Mouse (Mus musculus): Measurements from ENCODE around the gene Atf4. TPM values are rescaled to one million over a fixed set of nuclear protein-coding genes. Genes with fewer than 3 reads are reported as not detected.
A peak's percentile ranks its signal among the peaks of the same experiment; 100 is the strongest.

Atf4 gene
- total RNA-seq (2015) (218 and 306 TPM in 2 replicates), total RNA-seq (2017) (305 and 370 TPM in 2 replicates)

DNA sequence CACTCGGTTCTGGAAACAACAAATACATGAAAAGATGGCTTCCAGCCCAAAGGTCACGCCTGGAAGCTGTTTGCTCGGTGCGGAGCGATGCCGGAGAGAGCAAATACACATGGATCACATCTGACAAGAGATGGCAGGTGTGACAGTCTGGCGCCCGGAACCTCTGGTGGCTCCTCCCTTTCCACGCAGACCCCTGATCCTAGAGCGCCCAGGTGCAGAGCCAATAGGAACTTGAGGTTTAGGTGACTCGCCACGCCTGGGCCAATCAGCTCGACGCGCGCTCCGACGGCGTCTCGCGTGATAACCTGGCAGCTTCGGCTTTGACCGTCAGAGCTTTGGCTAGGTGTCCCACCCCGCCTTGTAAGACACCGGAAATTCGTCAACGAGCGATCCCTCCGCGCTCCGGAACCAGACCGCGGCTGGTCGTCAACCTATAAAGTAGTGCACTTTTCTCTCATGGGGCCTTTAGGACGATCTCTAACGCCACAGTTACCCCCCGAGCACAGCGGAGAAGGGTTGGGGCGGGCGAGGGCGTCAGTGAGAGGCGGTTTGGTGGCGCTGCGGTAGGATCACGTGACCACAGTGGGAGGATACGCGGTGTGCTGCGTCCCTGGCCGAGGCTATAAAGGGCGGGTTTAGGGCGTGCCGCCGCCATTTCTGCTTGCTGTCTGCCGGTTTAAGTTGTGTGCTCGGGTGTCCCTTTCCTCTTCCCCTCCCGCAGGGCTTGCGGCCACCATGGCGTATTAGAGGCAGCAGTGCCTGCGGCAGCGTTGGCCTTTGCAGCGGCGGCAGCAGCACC lies at the start of gene Atf4:
Gene Atf4 (plus strand): TSS at position 338 of the 799 bp plus-strand sequence.
- peak; percentile 80 for ATAC-seq (replicated peaks; ENCODE audit: poor library complexity)

DNA sequence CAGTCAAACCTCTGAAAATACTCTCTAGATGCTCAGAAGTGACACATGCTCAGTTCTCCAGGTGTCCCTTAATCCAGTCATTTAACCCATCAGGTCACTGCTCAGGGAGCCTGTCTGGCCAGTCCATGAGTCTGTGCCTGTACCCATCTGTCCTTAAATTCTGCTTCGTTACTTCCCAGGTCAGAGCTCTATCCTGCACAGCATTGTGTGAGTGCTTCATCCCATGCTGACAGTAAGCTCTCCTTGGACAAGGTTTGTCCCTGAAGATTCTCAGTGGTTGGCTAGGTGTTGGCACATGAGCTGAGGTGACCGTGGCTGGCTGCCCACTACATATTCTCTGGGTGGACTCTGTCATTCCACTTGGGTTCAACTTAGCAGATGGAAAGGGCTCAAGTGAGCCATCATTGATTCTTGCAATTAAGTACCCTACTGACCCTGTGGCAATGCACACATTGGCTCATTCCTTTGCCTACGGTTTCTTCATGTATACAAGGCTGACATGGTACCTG lies 48.9 kb upstream of the Atf4 start:
- no peak for ATAC-seq (replicated peaks; ENCODE audit: poor library complexity)

DNA sequence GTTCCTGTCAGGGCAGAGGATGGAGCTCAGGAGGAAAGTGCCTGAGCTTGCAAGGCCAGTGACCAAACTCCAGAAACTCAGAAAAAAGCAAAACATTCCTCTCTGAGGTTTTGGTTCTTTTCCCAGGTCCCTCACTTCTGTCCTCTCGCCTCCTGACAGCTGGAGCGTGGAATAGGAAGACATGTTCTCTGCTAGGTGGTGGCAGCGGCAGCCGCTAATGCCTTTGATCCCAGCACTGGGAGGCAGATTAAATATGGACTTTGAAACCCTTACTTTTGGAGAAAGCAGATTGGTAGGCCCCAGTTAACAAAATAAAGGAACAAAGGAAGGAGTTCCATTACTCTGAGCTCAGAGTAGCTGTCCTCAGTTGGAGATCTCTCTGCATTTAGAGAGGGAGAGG lies 46.5 kb upstream of the Atf4 start:
- no peak for ATAC-seq (replicated peaks; ENCODE audit: poor library complexity)

DNA sequence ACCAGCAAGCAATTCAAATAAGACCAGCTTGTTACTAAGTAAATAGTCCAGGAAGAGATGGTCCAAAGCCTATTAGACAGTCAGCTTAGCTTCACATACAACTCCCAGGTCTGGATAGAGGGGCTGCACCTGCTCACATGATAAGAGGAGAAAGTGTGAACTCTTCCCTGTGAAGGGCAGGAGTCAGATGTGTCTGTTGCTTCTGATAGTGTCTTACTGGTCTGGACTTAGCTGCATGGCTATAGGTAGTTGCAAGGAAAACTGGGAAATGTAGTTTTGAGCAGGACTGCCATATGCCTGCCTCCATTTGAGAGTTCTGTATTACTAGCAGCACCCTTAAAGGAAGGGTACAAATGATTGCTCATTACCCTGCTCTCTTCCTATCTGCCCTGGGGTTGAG lies 41.3 kb upstream of the Atf4 start:
- no peak for ATAC-seq (replicated peaks; ENCODE audit: poor library complexity)

DNA sequence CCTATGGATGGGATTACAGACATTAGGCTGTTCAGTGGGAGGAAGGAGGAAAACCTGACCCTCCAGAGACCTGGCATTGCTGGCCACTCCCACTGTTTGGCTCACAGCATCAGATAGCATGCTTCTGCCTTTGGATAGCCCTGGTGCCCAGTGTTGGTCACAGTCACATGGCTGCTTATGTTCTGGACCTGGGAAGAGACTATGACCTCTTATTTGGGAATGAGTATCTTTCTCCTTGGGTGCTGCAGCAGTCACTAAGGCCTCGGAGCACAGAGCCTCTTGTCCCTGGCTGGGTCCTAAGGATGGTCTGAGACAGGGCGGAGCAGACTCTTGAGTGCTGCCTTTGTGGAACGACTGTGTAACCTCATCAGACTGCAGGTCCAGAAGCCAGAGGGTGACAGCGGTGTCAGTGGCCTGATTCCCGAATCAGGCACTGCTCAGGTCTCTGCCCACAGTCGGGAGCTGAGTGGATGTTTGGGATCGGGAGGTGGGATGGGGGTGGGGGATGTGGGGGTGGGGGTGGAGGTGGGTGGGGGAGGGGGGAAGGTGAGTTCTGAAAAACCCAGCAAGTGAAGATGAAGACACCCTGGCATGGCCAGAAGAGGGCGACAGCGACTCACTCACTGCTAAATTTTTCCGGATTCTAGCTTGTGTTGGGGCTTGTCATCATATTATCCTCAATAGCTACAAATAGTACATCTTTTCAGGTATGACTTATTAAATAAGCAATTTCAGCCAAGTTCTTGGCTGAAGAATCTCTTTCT lies 39.1 kb upstream of the Atf4 start:
- no peak for ATAC-seq (replicated peaks; ENCODE audit: poor library complexity)

DNA sequence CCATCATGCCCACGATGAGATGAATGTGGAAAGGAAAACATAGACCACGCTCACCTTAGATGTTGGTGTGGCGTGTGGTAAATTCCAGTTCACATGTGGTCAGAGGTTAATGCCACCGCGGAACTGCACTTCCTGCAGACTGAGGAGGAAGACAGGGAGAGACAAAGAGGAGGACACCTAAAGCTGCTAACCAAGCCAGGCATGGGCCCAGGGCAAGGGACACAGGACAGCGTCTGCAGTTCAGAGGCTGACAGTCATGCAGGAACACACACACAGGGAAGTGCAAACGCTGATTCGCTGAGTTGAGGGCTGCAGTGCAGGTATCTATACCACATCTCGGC lies 38.5 kb upstream of the Atf4 start:
- ATAC-seq (replicated peaks; ENCODE audit: poor library complexity) = no peak

DNA sequence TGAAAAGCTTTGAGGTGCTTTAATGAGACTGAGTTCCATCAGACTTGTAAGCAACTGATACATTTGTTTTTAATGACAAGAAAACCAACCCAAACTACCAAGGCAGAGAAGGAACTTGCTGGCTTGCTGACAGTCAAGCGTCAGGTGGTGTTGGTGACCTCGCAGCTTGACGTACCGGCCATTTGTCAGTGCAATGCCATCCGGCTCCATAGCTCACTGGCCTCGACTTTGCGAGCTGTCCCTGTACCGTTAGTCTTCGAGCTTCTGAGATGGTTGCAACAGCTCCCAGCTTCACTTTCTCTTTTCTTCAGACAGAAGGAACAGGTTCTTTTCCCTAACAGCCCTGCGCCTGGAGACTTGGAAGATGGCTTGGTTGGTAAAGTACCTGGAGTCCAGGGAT lies 37.5 kb upstream of the Atf4 start:
- no peak for ATAC-seq (replicated peaks; ENCODE audit: poor library complexity)

DNA sequence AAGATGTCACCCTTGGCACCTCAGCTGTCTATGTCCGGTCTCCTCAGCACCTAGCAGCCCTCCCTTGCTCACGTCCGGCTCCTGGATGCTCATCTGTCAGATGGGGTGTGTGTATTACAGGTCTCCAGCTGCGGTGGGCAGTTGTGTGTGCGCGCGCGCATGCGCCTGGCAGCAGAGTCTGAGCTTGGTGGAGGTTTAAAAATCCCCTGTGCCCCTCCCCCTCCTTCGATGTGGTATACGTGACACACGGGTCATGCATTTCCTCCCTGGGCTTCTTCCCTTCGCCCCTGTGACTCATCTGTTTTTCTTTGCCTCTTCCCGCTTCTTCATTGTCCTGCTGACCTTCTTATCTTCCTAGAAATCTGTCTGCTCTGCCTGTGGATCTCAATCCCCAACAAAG lies 35.8 kb upstream of the Atf4 start:
- peak; percentile 64; the same call in 1 of the 2 replicates for ATAC-seq (replicated peaks; ENCODE audit: poor library complexity)

DNA sequence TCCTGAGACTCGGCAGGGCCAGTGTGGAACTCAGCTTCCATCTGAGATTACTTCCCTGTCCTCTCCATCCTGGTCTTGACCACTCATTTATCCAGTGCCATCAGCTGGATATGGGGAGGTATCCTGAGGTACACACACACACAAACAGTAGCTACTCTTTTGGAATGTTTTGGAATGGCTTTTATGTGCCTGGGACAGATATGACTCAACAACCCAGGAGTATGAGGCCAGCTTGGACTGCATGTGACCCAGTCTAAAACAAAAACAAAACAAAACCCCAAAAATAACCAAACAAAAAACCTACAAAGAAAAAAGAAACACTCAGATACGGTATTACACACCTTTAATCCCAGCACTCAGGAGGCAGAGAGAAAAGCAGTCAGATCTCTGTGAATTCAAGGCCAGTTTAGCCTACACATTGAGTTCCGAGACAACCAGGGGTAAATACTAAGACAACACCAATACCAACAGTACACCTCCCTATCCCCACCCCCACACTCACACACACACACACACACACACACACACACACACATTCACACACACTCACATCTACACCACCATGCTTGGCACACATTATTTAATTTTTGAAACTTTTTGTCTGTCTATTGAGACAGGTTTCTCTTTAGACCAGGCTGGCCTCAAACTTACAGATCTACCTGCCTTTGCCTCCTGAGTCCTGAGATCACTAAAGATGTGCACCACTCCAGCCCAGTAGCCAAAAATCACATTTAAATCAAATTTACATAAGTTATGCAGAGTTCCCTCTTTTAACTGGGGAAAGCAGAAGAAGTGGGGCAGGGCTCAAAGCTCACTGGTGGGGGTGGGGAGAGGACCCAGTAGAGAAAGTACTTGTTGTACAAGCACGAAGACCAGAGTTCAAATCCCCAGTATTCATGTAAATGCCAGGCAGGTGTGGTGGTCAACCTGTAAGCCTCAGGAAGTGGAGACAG lies 35.0 kb upstream of the Atf4 start:
- no peak for ATAC-seq (replicated peaks; ENCODE audit: poor library complexity)

DNA sequence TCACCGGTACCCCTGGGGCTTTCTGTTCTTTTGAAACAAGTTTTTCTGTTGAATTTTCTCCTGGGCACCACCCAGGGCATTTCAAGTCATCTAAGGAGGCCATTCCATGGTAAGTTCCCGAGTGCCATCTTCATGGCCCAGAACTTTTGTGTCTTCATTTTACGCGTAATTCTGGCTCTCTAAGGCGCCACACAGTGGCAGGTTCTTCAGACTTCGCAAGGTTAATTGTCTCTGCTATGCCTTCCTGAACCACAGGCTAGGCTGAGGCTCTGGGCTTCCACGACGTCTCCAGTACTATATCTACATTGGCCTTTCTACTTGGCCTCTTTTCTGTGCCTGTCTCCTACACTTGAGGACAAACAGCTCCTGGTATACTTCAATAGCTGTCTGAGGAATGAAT lies 34.0 kb upstream of the Atf4 start:
- ATAC-seq (replicated peaks; ENCODE audit: poor library complexity) = no peak

DNA sequence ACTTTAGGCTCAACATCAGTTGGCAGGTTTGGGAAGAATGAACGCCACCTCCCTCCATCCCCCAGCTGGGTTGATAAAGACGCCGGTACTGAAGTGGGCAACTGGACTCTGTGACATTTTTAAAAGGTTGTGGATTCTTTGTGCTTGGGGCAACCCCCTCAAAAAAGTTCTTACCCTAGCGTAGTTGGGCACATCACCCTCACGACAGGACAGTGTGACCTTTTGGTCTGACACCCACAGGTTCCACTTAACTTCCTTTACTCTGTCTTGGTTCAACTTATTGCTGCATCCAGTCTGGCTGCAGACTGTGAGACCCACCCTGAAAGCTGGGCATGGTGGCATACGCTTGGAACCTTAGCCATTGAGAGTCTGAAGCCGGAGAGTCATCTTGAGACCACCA lies 31.2 kb upstream of the Atf4 start:
- no peak for ATAC-seq (replicated peaks; ENCODE audit: poor library complexity)

DNA sequence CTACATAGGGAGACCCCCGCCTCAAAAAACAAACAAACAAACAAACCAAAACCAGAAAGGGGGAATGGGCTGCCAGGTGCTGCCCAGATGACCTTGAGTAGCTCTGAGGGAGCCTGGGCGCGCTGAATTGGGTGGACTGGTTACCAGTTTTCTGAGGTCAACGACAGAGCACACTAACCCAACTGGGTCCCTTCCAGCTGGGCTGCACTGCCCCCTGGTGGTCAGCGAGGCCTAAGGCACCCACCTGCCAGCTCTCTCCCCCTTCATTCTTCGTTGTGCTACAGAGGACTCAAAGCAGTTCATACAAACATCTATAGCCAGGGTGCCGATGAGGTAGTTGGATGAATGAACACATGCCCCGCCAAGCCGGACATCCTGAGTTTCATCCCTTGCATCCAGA lies 29.8 kb upstream of the Atf4 start:
- ATAC-seq (replicated peaks; ENCODE audit: poor library complexity) = peak; percentile 96

DNA sequence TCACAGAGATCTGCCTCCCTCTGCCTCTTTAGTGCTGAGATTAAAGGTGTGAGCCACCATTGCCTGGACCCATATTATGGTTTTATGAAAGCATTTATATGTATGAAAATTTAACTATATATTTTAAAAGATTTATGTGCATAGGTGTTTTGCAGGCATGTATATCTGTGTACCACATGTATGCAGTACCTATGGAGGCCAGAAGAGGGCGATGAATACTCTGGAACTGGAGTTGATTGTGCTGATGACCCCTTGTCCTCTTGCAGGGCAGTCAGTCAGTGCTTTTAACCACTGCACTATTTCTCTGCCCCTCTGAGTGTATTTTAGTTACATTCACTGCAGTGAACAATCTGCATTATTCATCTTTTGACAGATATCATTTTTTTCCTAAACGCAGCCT lies 29.2 kb upstream of the Atf4 start:
- peak; percentile 86 for ATAC-seq (replicated peaks; ENCODE audit: poor library complexity)

DNA sequence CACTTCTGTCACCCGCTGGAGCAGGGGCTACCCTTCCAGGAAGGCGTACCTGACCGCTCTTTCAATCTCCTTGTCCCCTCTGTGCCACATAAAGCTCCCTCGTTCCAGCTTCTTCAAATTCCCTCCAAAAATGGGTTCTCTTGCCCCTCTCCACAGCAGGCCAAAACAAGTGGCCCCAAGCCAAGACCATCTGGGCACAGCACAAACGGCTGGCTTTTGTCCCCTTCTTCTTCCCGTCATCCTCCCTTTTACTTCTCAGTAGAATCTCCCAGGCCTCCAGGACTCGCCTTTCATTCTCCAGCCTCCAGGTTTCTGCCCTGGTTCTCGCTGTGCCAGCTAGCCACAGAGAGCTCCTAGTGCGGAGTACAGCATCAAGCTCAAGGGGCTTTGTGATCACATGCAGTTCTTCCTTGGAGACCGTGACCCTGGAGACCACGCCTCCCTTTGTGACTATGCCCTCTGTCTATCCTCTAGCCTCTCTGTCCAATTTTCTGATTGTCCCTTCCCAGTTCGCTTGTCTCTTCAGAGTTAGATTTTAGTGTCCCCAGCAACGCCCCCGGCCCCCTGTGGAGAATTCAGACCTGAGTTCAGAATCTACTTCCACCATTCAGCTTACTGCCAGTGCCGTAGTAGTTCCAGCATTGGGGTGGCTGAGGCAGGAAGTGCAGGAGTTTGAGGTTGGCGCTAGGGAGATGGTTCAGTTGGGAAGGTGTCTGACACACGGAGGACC lies 26.7 kb upstream of the Atf4 start:
- no peak for ATAC-seq (replicated peaks; ENCODE audit: poor library complexity)

DNA sequence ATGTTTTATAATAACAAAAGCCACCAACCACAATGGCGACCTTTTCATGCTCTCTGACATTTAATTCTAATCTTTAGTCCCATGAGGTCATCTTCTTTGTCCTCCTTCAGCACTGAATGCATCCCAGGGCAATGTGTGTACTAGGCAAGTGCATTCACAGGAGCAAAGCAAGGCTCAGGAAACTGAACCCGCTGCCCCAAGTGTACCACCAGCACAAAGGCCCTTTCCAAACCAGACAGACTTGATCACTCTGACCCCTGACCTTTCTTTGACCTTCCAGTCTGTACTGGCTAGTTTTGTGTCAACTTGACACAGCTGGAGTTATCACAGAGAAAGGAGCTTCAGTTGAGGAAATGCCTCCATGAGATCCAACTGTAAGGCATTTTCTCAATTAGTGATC lies 22.7 kb upstream of the Atf4 start:
- ATAC-seq (replicated peaks; ENCODE audit: poor library complexity) = no peak

DNA sequence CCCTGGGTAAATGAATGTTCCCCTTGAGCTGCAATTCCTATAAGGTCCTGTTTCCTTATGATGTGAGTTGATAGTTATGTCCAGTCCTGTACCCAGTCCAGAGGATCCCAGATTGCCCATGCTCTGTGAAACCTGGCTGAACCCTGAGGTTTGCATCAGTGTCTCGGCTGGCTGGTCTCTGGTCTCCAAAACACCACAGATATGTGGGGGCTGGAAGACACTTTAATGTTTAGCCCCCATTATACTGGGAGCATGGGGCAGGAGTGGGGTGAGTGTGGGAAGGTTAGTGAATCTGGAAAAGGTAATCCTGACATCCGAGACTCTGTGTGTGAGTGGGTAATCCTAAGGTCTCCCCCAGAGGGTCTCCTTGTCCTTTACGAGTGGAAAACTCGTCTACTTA lies 21.9 kb upstream of the Atf4 start:
- ATAC-seq (replicated peaks; ENCODE audit: poor library complexity) = no peak

DNA sequence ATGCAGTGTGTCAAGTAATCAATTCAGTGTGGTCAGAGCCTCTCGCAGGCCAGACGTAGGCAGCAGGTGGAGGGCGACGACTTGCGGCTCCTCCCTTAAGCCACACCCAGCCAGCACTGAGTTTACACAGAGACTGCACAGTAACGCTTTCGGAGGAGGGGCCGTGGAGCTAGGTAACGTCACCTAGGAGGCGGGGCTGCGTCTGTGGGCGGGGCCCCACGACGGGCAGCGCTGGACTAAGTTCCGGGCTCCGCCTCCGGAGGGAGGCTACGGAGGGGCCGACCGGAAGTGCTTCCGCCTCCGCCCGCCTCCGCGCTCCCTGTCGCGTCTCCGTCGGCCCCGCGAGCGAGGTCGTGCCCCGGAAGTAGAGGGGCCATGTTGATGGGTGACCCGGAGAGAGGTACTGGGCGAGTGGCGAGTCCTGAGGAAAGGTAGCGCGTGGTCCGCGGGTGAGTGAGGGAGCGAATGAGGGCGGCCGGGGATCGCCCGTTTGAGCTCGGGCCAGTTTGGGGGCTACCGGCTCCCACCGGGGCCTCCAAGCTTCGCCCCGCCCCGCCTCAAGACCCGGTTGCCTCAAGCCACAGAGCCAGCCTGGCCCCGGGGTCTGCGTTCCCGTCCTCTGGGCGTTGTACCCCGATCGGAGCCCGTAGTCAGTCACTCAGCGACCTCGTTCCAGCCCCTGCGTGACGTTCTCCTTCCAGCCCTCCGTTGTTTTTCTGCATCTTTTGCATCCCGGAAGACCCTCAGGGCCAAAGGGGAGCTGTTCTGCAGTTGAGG lies 21.1 kb upstream of the Atf4 start, which contains the start of gene Mief1:
Gene Mief1 (plus strand): TSS at position 286 of the 777 bp plus-strand sequence.
- peak; percentile 98 for ATAC-seq (replicated peaks; ENCODE audit: poor library complexity)

DNA sequence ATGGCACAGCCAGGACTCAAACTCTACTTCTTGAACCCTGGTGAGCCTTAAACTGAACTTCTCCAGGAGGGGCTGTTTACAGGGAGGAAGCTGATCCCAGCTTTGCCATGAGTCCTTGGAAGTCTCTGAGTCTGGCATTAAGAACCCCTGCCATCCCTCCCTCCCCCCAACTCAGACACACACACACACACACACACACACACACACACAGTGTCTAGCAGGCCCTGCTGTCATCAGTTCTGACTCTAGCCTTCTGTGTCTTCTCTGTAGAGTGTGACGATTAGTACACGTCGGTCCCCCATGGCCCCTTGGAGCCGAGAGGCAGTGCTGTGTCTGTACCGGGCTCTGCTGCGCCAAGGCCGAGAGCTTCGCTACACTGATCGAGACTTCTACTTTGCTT lies 19.4 kb upstream of the Atf4 start, which contains the start of gene AC140267.1:
Gene AC140267.1 (plus strand): TSS at position 301 of the 400 bp plus-strand sequence.
- ATAC-seq (replicated peaks; ENCODE audit: poor library complexity) = no peak

DNA sequence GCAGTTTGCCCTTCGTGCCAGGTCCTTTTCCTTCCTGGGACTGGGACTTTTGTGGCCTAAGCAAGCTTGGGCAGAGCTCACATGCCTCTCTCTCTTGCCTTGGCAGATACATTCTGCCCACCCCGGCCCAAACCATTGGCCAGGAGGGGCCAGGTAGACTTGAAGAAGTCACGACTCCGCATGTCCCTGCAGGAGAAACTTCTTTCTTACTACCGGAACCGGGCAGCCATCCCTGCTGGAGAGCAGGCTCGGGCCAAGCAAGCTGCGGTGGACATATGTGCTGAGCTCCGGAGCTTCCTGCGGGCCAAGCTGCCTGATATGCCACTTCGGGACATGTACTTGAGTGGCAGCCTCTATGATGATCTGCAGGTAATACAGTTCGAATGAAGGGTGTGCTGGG lies 6.8 kb upstream of the Atf4 start:
- no peak for ATAC-seq (replicated peaks; ENCODE audit: poor library complexity)

All from megakaryocyte progenitor cell, adult 5-6 weeks (primary cell).